Mouse (Mus musculus) embryonic facial prominence, embryonic 12.5 days (tissue): Measurements from ENCODE around the gene Txndc9. TPM values are rescaled to one million over a fixed set of nuclear protein-coding genes. Genes with fewer than 3 reads are reported as not detected.

ENCODE experiments used
- ATAC-seq: fragments of 200-750 bp; cut with Nextera tagmentation; 2 replicates; pipeline ENCODE4 v1.8.0; 2017; ENCODE audit not compliant: insufficient number of reproducible peaks, insufficient read depth, low FRiP score, low TSS enrichment
- H3K27ac ChIP-seq: fragments of 300-500 bp; sonication (generic); 2 replicates; pipeline ENCODE4 v1.5.1; 2016; ENCODE audit warnings: mild to moderate bottlenecking
- H3K27me3 ChIP-seq: fragments of 300-500 bp; sonication (generic); 2 replicates; pipeline ENCODE4 v1.6.1; 2016; ENCODE audit warnings: mild to moderate bottlenecking, moderate library complexity
- H3K36me3 ChIP-seq: fragments of 300-500 bp; sonication (generic); 2 replicates; pipeline ENCODE4 v1.6.1; 2016; ENCODE audit warnings: mild to moderate bottlenecking
- H3K4me1 ChIP-seq: fragments of 300-500 bp; sonication (generic); 2 replicates; pipeline ENCODE4 v1.6.1; 2016
- H3K4me2 ChIP-seq: fragments of 300-500 bp; sonication (generic); replicated peaks from 2 replicates; pipeline ENCODE4 v1.6.1; 2016; ENCODE audit warnings: mild to moderate bottlenecking, moderate library complexity
- H3K4me3 ChIP-seq: fragments of 300-500 bp; sonication (generic); 2 replicates; pipeline ENCODE4 v1.5.1; 2016; ENCODE audit warnings: mild to moderate bottlenecking
- H3K9ac ChIP-seq: fragments of 300-500 bp; sonication (generic); 2 replicates; pipeline ENCODE4 v1.6.1; 2016; ENCODE audit warnings: mild to moderate bottlenecking, moderate library complexity
- H3K9me3 ChIP-seq: fragments of 300-500 bp; sonication (generic); 2 replicates; pipeline ENCODE4 v1.6.1; 2016; ENCODE audit warnings: mild to moderate bottlenecking, moderate library complexity
- WGBS: fragments of 180-500 bp; shearing (Covaris S2); methylation state at CpG from one replicate; pipeline ENCODE4 v1.1.7; 2016; 5-methylcytosine and 5-hydroxymethylcytosine counted together
- polyA plus RNA-seq: library from polyadenylated mRNA; unstranded; fragments of >200 nt; fragmentation: Nextera tagmentation; extraction: Ambion mirVana; gene quantifications from 2 replicates; pipeline ENCODE4 v1.2.1, GENCODE M21; 2016

The Txndc9 gene
- 144 and 155 TPM in 2 replicates for polyA plus RNA-seq

GRCm38 (mm10) chr1:37997867-37998266 lies at the start of gene Txndc9, which contains the start of gene Eif5b:
Gene Txndc9, minus strand, starts transcription at chr1:37997893.
Gene Eif5b, plus strand, starts transcription at chr1:37998010.
- Histone ChIP-seq H3K4me2 (peak within 1 kb of the TSS; percentile 87), H3K27ac (peak within 1 kb of the TSS; percentile 92), H3K36me3 (peaks cover 24% of the 10 kb centered on the region), H3K9me3 (no peaks in the 10 kb centered on the region), H3K4me1 (peaks cover 16% of the 10 kb centered on the region), H3K9ac (peak within 1 kb of the TSS; percentile 96), H3K27me3 (no peaks in the 10 kb centered on the region), H3K4me3 (peak within 1 kb of the TSS; percentile 93)
- ATAC-seq = peak; percentile 97
- under 1% methylated on average over 50 of the region's 50 CpGs for WGBS

GRCm38 (mm10) chr1:38038898-38039297 lies 41.2 kb upstream of the Txndc9 start:
- ATAC-seq = no peak
- H3K4me2 ChIP-seq = no peak overlapping the region
- H3K36me3 ChIP-seq = peaks cover 74% of the 10 kb centered on the region
- no peaks in the 10 kb centered on the region for H3K27me3 ChIP-seq
- H3K4me3 ChIP-seq = no peak overlapping the region
- no peaks in the 10 kb centered on the region for H3K4me1 ChIP-seq
- H3K27ac ChIP-seq = no peak overlapping the region
- H3K9ac ChIP-seq = no peak overlapping the region
- 97% methylated on average over 2 of the region's 2 CpGs for WGBS
- no peaks in the 10 kb centered on the region for H3K9me3 ChIP-seq

GRCm38 (mm10) chr1:38037375-38037774 lies 39.7 kb upstream of the Txndc9 start:
- Histone ChIP-seq H3K9me3 (no peaks in the 10 kb centered on the region), H3K4me1 (no peaks in the 10 kb centered on the region), H3K9ac (no peak overlapping the region), H3K27ac (no peak overlapping the region), H3K4me3 (no peak overlapping the region), H3K36me3 (peaks cover 77% of the 10 kb centered on the region), H3K27me3 (no peaks in the 10 kb centered on the region), H3K4me2 (no peak overlapping the region)
- no peak for ATAC-seq
- WGBS = 89% methylated on average over 5 of the region's 5 CpGs

- Histone ChIP-seq H3K4me3 (no peak overlapping the region), H3K36me3 (peaks cover 68% of the 10 kb centered on the region), H3K27ac (no peak overlapping the region), H3K9ac (no peak overlapping the region), H3K4me1 (no peaks in the 10 kb centered on the region), H3K4me2 (no peak overlapping the region), H3K27me3 (no peaks in the 10 kb centered on the region), H3K9me3 (no peaks in the 10 kb centered on the region)
- ATAC-seq = no peak
- 88% methylated on average over 4 of the region's 4 CpGs for WGBS
Measured at GRCm38 (mm10) chr1:38035521-38035920, 37.8 kb upstream of the Txndc9 start.

GRCm38 (mm10) chr1:38031391-38031790 lies 33.7 kb upstream of the Txndc9 start:
- Histone ChIP-seq H3K36me3 (peaks cover 39% of the 10 kb centered on the region), H3K27me3 (no peaks in the 10 kb centered on the region), H3K4me2 (no peak overlapping the region), H3K4me1 (no peaks in the 10 kb centered on the region), H3K9me3 (no peaks in the 10 kb centered on the region), H3K4me3 (no peak overlapping the region), H3K27ac (no peak overlapping the region), H3K9ac (no peak overlapping the region)
- no peak for ATAC-seq
- WGBS = 93% methylated on average over 5 of the region's 5 CpGs

- 94% methylated on average over 7 of the region's 7 CpGs for WGBS
- H3K4me1 ChIP-seq = no peaks in the 10 kb centered on the region
- no peaks in the 10 kb centered on the region for H3K9me3 ChIP-seq
- peaks cover 31% of the 10 kb centered on the region for H3K36me3 ChIP-seq
- H3K9ac ChIP-seq = no peak overlapping the region
- no peak overlapping the region for H3K27ac ChIP-seq
- no peak for ATAC-seq
- no peaks in the 10 kb centered on the region for H3K27me3 ChIP-seq
- no peak overlapping the region for H3K4me3 ChIP-seq
- no peak overlapping the region for H3K4me2 ChIP-seq
Measured at GRCm38 (mm10) chr1:38027301-38027700, 29.6 kb upstream of the Txndc9 start.

- no peak overlapping the region for H3K4me2 ChIP-seq
- H3K36me3 ChIP-seq = peaks cover 18% of the 10 kb centered on the region
- 90% methylated on average over 2 of the region's 2 CpGs for WGBS
- H3K27ac ChIP-seq = no peak overlapping the region
- no peak for ATAC-seq
- no peaks in the 10 kb centered on the region for H3K4me1 ChIP-seq
- H3K9ac ChIP-seq = no peak overlapping the region
- H3K9me3 ChIP-seq = no peaks in the 10 kb centered on the region
- no peaks in the 10 kb centered on the region for H3K27me3 ChIP-seq
- H3K4me3 ChIP-seq = no peak overlapping the region
Measured at GRCm38 (mm10) chr1:38014551-38015203, 17.0 kb upstream of the Txndc9 start.

- H3K4me3 ChIP-seq = no peak overlapping the region
- H3K27ac ChIP-seq = no peak overlapping the region
- no peak overlapping the region for H3K4me2 ChIP-seq
- H3K9me3 ChIP-seq = no peaks in the 10 kb centered on the region
- H3K27me3 ChIP-seq = no peaks in the 10 kb centered on the region
- no peak for ATAC-seq
- H3K36me3 ChIP-seq = no peaks in the 10 kb centered on the region
- H3K4me1 ChIP-seq = no peaks in the 10 kb centered on the region
- no peak overlapping the region for H3K9ac ChIP-seq
Measured at GRCm38 (mm10) chr1:38012509-38012908, 14.8 kb upstream of the Txndc9 start.

GRCm38 (mm10) chr1:38012104-38012503 lies 14.4 kb upstream of the Txndc9 start:
- no peak for ATAC-seq
- Histone ChIP-seq H3K4me3 (no peak overlapping the region), H3K9ac (no peak overlapping the region), H3K9me3 (no peaks in the 10 kb centered on the region), H3K27ac (no peak overlapping the region), H3K4me2 (no peak overlapping the region), H3K36me3 (no peaks in the 10 kb centered on the region), H3K27me3 (no peaks in the 10 kb centered on the region), H3K4me1 (no peaks in the 10 kb centered on the region)
- 88% methylated on average over 3 of the region's 3 CpGs for WGBS

GRCm38 (mm10) chr1:38011647-38012046 lies 14.0 kb upstream of the Txndc9 start:
- Histone ChIP-seq H3K4me3 (no peak overlapping the region), H3K4me2 (no peak overlapping the region), H3K9ac (no peak overlapping the region), H3K4me1 (no peaks in the 10 kb centered on the region), H3K9me3 (no peaks in the 10 kb centered on the region), H3K36me3 (no peaks in the 10 kb centered on the region), H3K27me3 (no peaks in the 10 kb centered on the region), H3K27ac (no peak overlapping the region)
- 84% methylated on average over 6 of the region's 6 CpGs for WGBS
- ATAC-seq = no peak

GRCm38 (mm10) chr1:38006741-38007140 lies 9.0 kb upstream of the Txndc9 start:
- Histone ChIP-seq H3K36me3 (no peaks in the 10 kb centered on the region), H3K9ac (no peak overlapping the region), H3K4me3 (no peak overlapping the region), H3K27me3 (no peaks in the 10 kb centered on the region), H3K4me1 (no peaks in the 10 kb centered on the region), H3K9me3 (no peaks in the 10 kb centered on the region), H3K27ac (no peak overlapping the region), H3K4me2 (no peak overlapping the region)
- no peak for ATAC-seq
- 71% methylated on average over 3 of the region's 3 CpGs for WGBS

- H3K4me2 ChIP-seq = no peak overlapping the region
- H3K4me3 ChIP-seq = no peak overlapping the region
- H3K36me3 ChIP-seq = no peaks in the 10 kb centered on the region
- no peaks in the 10 kb centered on the region for H3K9me3 ChIP-seq
- 89% methylated on average over 3 of the region's 3 CpGs for WGBS
- H3K9ac ChIP-seq = no peak overlapping the region
- peaks cover 10% of the 10 kb centered on the region for H3K4me1 ChIP-seq
- no peak overlapping the region for H3K27ac ChIP-seq
- ATAC-seq = no peak
- no peaks in the 10 kb centered on the region for H3K27me3 ChIP-seq
Measured at GRCm38 (mm10) chr1:38003046-38003445, 5.4 kb upstream of the Txndc9 start.
